Mouse (Mus musculus): ENCODE results near the gene AW209491. TPM values are rescaled to one million over a fixed set of nuclear protein-coding genes. Genes with fewer than 3 reads are reported as not detected.

The AW209491 gene
- 19.5 and 25.2 TPM in 2 replicates for polyA plus RNA-seq (2011; ENCODE audit: insufficient read depth, insufficient read length, low read depth, missing spikeins)

GRCm38 (mm10) chr13:14629726-14630641 lies at the start of gene AW209491:
TSS of gene AW209491 (plus strand) at chr13:14630154.
- H3K36me3 ChIP-seq (ENCODE audit: control insufficient read depth, insufficient read depth, low read length, poor library complexity, severe bottlenecking) = peaks cover 20% of the 10 kb centered on the region
- H3K4me3 ChIP-seq (ENCODE audit: low read depth, low read length) = peak within 1 kb of the TSS; percentile 85
- peak within 1 kb of the TSS; percentile 16; the same call in 1 of the 2 replicates for H3K27ac ChIP-seq (ENCODE audit: insufficient read depth, low read length)
- no peaks in the 10 kb centered on the region for H3K4me1 ChIP-seq (ENCODE audit: control insufficient read depth, insufficient read depth, low read length)
- H3K9me3 ChIP-seq (replicated peaks; ENCODE audit: control insufficient read depth, insufficient read depth, low read length, poor library complexity, severe bottlenecking) = no peaks in the 10 kb centered on the region
- no peak for TF ChIP-seq CTCF (IDR thresholded peaks at IDR 0.05; ENCODE audit: low read depth, low read length)
- TF ChIP-seq POLR2A (IDR thresholded peaks at IDR 0.05; ENCODE audit: insufficient read depth, low read length) = peak; percentile 69
- TF ChIP-seq EP300 (IDR thresholded peaks at IDR 0.05; ENCODE audit: insufficient read depth, low read depth, low read length) = 0 out of 2 replicates have a peak, but pooled peaks have one; percentile 29
- H3K27me3 ChIP-seq (ENCODE audit: control insufficient read depth, insufficient read depth, low read length, poor library complexity, severe bottlenecking) = no peaks in the 10 kb centered on the region
- peak within 1 kb of the TSS; percentile 70 for H3K9ac ChIP-seq (ENCODE audit: low read depth, poor library complexity, severe bottlenecking)

GRCm38 (mm10) chr13:14580392-14580791 lies 49.6 kb upstream of the AW209491 start:
- Histone ChIP-seq H3K9me3 (replicated peaks; ENCODE audit: control insufficient read depth, insufficient read depth, low read length, poor library complexity, severe bottlenecking) (no peaks in the 10 kb centered on the region), H3K27me3 (ENCODE audit: control insufficient read depth, insufficient read depth, low read length, poor library complexity, severe bottlenecking) (no peaks in the 10 kb centered on the region), H3K36me3 (ENCODE audit: control insufficient read depth, insufficient read depth, low read length, poor library complexity, severe bottlenecking) (no peaks in the 10 kb centered on the region), H3K27ac (ENCODE audit: insufficient read depth, low read length) (no peak overlapping the region), H3K9ac (ENCODE audit: low read depth, poor library complexity, severe bottlenecking) (no peak overlapping the region), H3K4me1 (ENCODE audit: control insufficient read depth, insufficient read depth, low read length) (no peaks in the 10 kb centered on the region), H3K4me3 (ENCODE audit: low read depth, low read length) (no peak overlapping the region)
- TF ChIP-seq EP300 (IDR thresholded peaks at IDR 0.05; ENCODE audit: insufficient read depth, low read depth, low read length) (no peak), CTCF (IDR thresholded peaks at IDR 0.05; ENCODE audit: low read depth, low read length) (no peak), POLR2A (IDR thresholded peaks at IDR 0.05; ENCODE audit: insufficient read depth, low read length) (no peak)

- Histone ChIP-seq H3K36me3 (ENCODE audit: control insufficient read depth, insufficient read depth, low read length, poor library complexity, severe bottlenecking) (no peaks in the 10 kb centered on the region), H3K9ac (ENCODE audit: low read depth, poor library complexity, severe bottlenecking) (no peak overlapping the region), H3K27me3 (ENCODE audit: control insufficient read depth, insufficient read depth, low read length, poor library complexity, severe bottlenecking) (no peaks in the 10 kb centered on the region), H3K4me1 (ENCODE audit: control insufficient read depth, insufficient read depth, low read length) (no peaks in the 10 kb centered on the region), H3K9me3 (replicated peaks; ENCODE audit: control insufficient read depth, insufficient read depth, low read length, poor library complexity, severe bottlenecking) (no peaks in the 10 kb centered on the region), H3K27ac (ENCODE audit: insufficient read depth, low read length) (no peak overlapping the region), H3K4me3 (ENCODE audit: low read depth, low read length) (no peak overlapping the region)
- TF ChIP-seq CTCF (IDR thresholded peaks at IDR 0.05; ENCODE audit: low read depth, low read length) = no peak
- TF ChIP-seq EP300 (IDR thresholded peaks at IDR 0.05; ENCODE audit: insufficient read depth, low read depth, low read length) = no peak
- no peak for TF ChIP-seq POLR2A (IDR thresholded peaks at IDR 0.05; ENCODE audit: insufficient read depth, low read length)
Measured at GRCm38 (mm10) chr13:14602744-14603143, 27.2 kb upstream of the AW209491 start.

GRCm38 (mm10) chr13:14607616-14608015 lies 22.3 kb upstream of the AW209491 start:
- H3K27ac ChIP-seq (ENCODE audit: insufficient read depth, low read length) = no peak overlapping the region
- peaks cover 7% of the 10 kb centered on the region; the same call in 1 of the 2 replicates for H3K36me3 ChIP-seq (ENCODE audit: control insufficient read depth, insufficient read depth, low read length, poor library complexity, severe bottlenecking)
- H3K4me1 ChIP-seq (ENCODE audit: control insufficient read depth, insufficient read depth, low read length) = no peaks in the 10 kb centered on the region
- H3K4me3 ChIP-seq (ENCODE audit: low read depth, low read length) = no peak overlapping the region
- no peak overlapping the region for H3K9ac ChIP-seq (ENCODE audit: low read depth, poor library complexity, severe bottlenecking)
- TF ChIP-seq EP300 (IDR thresholded peaks at IDR 0.05; ENCODE audit: insufficient read depth, low read depth, low read length) (no peak), CTCF (IDR thresholded peaks at IDR 0.05; ENCODE audit: low read depth, low read length) (no peak), POLR2A (IDR thresholded peaks at IDR 0.05; ENCODE audit: insufficient read depth, low read length) (no peak)
- no peaks in the 10 kb centered on the region for H3K9me3 ChIP-seq (replicated peaks; ENCODE audit: control insufficient read depth, insufficient read depth, low read length, poor library complexity, severe bottlenecking)
- H3K27me3 ChIP-seq (ENCODE audit: control insufficient read depth, insufficient read depth, low read length, poor library complexity, severe bottlenecking) = no peaks in the 10 kb centered on the region

- Histone ChIP-seq H3K27ac (ENCODE audit: insufficient read depth, low read length) (no peak overlapping the region), H3K9ac (ENCODE audit: low read depth, poor library complexity, severe bottlenecking) (peak overlapping the region; percentile 61), H3K27me3 (ENCODE audit: control insufficient read depth, insufficient read depth, low read length, poor library complexity, severe bottlenecking) (no peaks in the 10 kb centered on the region), H3K4me3 (ENCODE audit: low read depth, low read length) (peak overlapping the region; percentile 95), H3K4me1 (ENCODE audit: control insufficient read depth, insufficient read depth, low read length) (no peaks in the 10 kb centered on the region), H3K9me3 (replicated peaks; ENCODE audit: control insufficient read depth, insufficient read depth, low read length, poor library complexity, severe bottlenecking) (no peaks in the 10 kb centered on the region), H3K36me3 (ENCODE audit: control insufficient read depth, insufficient read depth, low read length, poor library complexity, severe bottlenecking) (peaks cover 20% of the 10 kb centered on the region)
- TF ChIP-seq CTCF (IDR thresholded peaks at IDR 0.05; ENCODE audit: low read depth, low read length) (no peak), EP300 (IDR thresholded peaks at IDR 0.05; ENCODE audit: insufficient read depth, low read depth, low read length) (no peak), POLR2A (IDR thresholded peaks at IDR 0.05; ENCODE audit: insufficient read depth, low read length) (no peak)
Measured at GRCm38 (mm10) chr13:14612463-14612862, 17.5 kb upstream of the AW209491 start.

Measured in ES-Bruce4 (cell line).